Mouse (Mus musculus): ENCODE measurements around the gene Hoxb13.

DNA sequence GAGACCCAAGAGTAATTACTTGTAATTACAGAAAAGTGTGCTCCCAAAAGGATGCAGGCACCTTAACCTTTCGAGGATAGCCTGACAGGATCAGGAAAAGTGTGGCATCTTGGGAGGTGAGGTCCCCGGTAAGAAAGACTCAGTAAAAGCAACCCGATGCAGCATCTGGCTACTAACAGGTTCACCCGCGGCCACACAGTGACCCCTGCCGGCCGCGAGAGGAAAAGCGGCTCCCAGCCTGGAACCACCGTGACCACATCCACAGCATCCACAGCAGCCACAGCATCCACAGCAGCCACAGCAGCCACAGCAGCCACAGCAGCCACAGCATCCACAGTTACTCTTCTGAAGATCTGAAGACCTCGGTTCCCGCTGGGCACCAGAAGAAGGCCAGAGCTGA lies 40.8 kb downstream of the Hoxb13 start:
- TF ChIP-seq POLR2A (IDR thresholded peaks at IDR 0.05; ENCODE audit: borderline replicate concordance, low read depth, low read length) = no peak
- peak; percentile 58 for TF ChIP-seq CTCF (IDR thresholded peaks at IDR 0.05; ENCODE audit: low read depth, low read length)

Measured in bone marrow macrophage, adult 2 months (primary cell).